Mouse (Mus musculus) lung, postnatal 4 days (tissue): ENCODE data around the gene Vim.

ENCODE experiments used
- DNase-seq, 2 experiments: peaks; one replicate each; pipeline ENCODE4 v3.0.0; 2021

The Vim gene

GRCm38 (mm10) chr2:13573408-13574065, at the start of gene Vim:
TSS of gene Vim (plus strand) at chr2:13573927.
- DNase-seq, result peak; percentile 91 to 93

- DNase-seq, result no peak
Observed at GRCm38 (mm10) chr2:13526205-13526604, 47.5 kb upstream of the Vim start.

- no peak for DNase-seq
Observed at GRCm38 (mm10) chr2:13527125-13527524, 46.6 kb upstream of the Vim start.

- DNase-seq, result peak in 1 of 2 experiments; percentile 4
Observed at GRCm38 (mm10) chr2:13527531-13527930, 46.2 kb upstream of the Vim start.

- peak in 1 of 2 experiments; percentile 2 for DNase-seq
Observed at GRCm38 (mm10) chr2:13529253-13529933, 44.3 kb upstream of the Vim start.

- DNase-seq, result no peak
Observed at GRCm38 (mm10) chr2:13530639-13531038, 43.1 kb upstream of the Vim start.

GRCm38 (mm10) chr2:13536747-13537146, 37.0 kb upstream of the Vim start:
- no peak for DNase-seq

GRCm38 (mm10) chr2:13537733-13538132, 36.0 kb upstream of the Vim start:
- DNase-seq, result peak in 1 of 2 experiments; percentile 52

GRCm38 (mm10) chr2:13538258-13538657, 35.5 kb upstream of the Vim start:
- no peak for DNase-seq

- no peak for DNase-seq
Observed at GRCm38 (mm10) chr2:13538704-13539377, 34.9 kb upstream of the Vim start.

- DNase-seq, result no peak
Observed at GRCm38 (mm10) chr2:13539860-13540259, 33.9 kb upstream of the Vim start.

GRCm38 (mm10) chr2:13543519-13544124, 30.1 kb upstream of the Vim start:
- no peak for DNase-seq

- DNase-seq, result peak; percentile 88 to 90
Observed at GRCm38 (mm10) chr2:13544193-13544824, 29.4 kb upstream of the Vim start, which contains the start of gene Trdmt1. TSS of gene Trdmt1 (minus strand) at chr2:13544668.

GRCm38 (mm10) chr2:13548749-13549148, 25.0 kb upstream of the Vim start:
- no peak for DNase-seq

- DNase-seq, result no peak
Observed at GRCm38 (mm10) chr2:13553966-13554365, 19.8 kb upstream of the Vim start.

- DNase-seq, result no peak
Observed at GRCm38 (mm10) chr2:13556239-13556638, 17.5 kb upstream of the Vim start.

GRCm38 (mm10) chr2:13557145-13558030, 16.3 kb upstream of the Vim start:
- DNase-seq, result no peak

- DNase-seq, result peak; percentile 45 to 59
Observed at GRCm38 (mm10) chr2:13558607-13559262, 15.0 kb upstream of the Vim start.

GRCm38 (mm10) chr2:13559303-13559702, 14.4 kb upstream of the Vim start:
- DNase-seq, result no peak

GRCm38 (mm10) chr2:13559729-13560128, 14.0 kb upstream of the Vim start:
- no peak for DNase-seq

GRCm38 (mm10) chr2:13560396-13560795, 13.3 kb upstream of the Vim start:
- DNase-seq, result no peak
